In genomic region chr7:72474751-72475150, GRCm38 (mm10) we compare ENCODE assay signal across 11 mouse cellular contexts.
A peak's percentile ranks its signal among the peaks of the same experiment; 100 is the strongest.
DNase-seq lines count a peak whose midpoint lies in the region; ATAC-seq and TF ChIP-seq lines count a peak whose summit lies in the region.
"Had no signal": no experiment of that assay in that cellular context is flagged by ENCODE, and none has a peak within 500 bp of the region (broad histone marks: within the 10 kb centered on the region; RNA-seq: fewer than 3 reads in every experiment).

No protein-coding gene starts in this region.

- no peaks in the 10 kb centered on the region for H3K27me3 ChIP-seq in lung, postnatal 0 days (replicated peaks; ENCODE audit: insufficient read depth, low read length)
- no peaks in the 10 kb centered on the region for H3K27me3 ChIP-seq in liver, embryonic 12.5 days (replicated peaks)
- H3K27me3 ChIP-seq: embryonic facial prominence, embryonic 15.5 days had no signal

- TF ChIP-seq CTCF in lung, postnatal 0 days (IDR thresholded peaks at IDR 0.05), result no peak
- no peak for TF ChIP-seq CTCF in lung, adult 2 months (IDR thresholded peaks at IDR 0.05; ENCODE audit: insufficient read depth, low read length)
- no peak for TF ChIP-seq CTCF in brain, embryonic 14.5 days (IDR thresholded peaks at IDR 0.05; ENCODE audit: borderline replicate concordance, extremely low read depth, insufficient read depth, insufficient read length)

- H3K4me1 ChIP-seq in lung, postnatal 0 days (ENCODE audit: insufficient read depth, low read depth, low read length), result no peaks in the 10 kb centered on the region
- no peaks in the 10 kb centered on the region for H3K4me1 ChIP-seq in lung, adult 2 months (ENCODE audit: control insufficient read depth, insufficient read depth, low read length)
- H3K4me1 ChIP-seq in liver, embryonic 12.5 days, result no peaks in the 10 kb centered on the region

- H3K9ac ChIP-seq in lung, postnatal 0 days (replicated peaks; ENCODE audit: low read depth), result no peak overlapping the region
- no peak overlapping the region for H3K9ac ChIP-seq in liver, embryonic 12.5 days
- H3K9ac ChIP-seq: embryonic facial prominence, embryonic 15.5 days had no signal

- no peak for ATAC-seq in lung, postnatal 0 days
- ATAC-seq in liver, embryonic 12.5 days, result no peak

- no peak overlapping the region for H3K27ac ChIP-seq in lung, postnatal 0 days (ENCODE audit: low read length)
- no peak overlapping the region for H3K27ac ChIP-seq in liver, embryonic 12.5 days
- H3K27ac ChIP-seq: embryonic facial prominence, embryonic 15.5 days; layer of hippocampus, adult 2 months; macrophage had no signal

- no peaks in the 10 kb centered on the region for H3K36me3 ChIP-seq in lung, postnatal 0 days (ENCODE audit: insufficient read depth, low read length)
- H3K36me3 ChIP-seq in liver, embryonic 12.5 days, result no peaks in the 10 kb centered on the region
- H3K36me3 ChIP-seq: embryonic facial prominence, embryonic 15.5 days had no signal

- no peak for TF ChIP-seq EP300 in lung, postnatal 0 days (IDR thresholded peaks at IDR 0.05)

- no peak for TF ChIP-seq POLR2A in lung, adult 2 months (IDR thresholded peaks at IDR 0.05; ENCODE audit: borderline replicate concordance, extremely low read depth, low read depth, low read length)
- TF ChIP-seq POLR2A in brain, embryonic 14.5 days (IDR thresholded peaks at IDR 0.05; ENCODE audit: borderline replicate concordance, extremely low read depth, insufficient read depth, insufficient read length, poor library complexity, severe bottlenecking), result no peak

- 18% methylated on average over 4 of the region's 4 CpGs for WGBS in lung, postnatal 0 days
- 34% methylated on average over 4 of the region's 4 CpGs for WGBS in lung, adult 2 months
- 40% methylated on average over 4 of the region's 4 CpGs for WGBS in liver, embryonic 12.5 days (ENCODE audit: insufficient replicate concordance)

- intact Hi-C loops in heart, postnatal 14 days (cut with DNase I), result no loop called here

- no peak overlapping the region for H3K4me3 ChIP-seq in lung, postnatal 0 days (ENCODE audit: low read depth, low read length)
- no peak overlapping the region for H3K4me3 ChIP-seq in lung, adult 2 months (replicated peaks; ENCODE audit: extremely low read depth, low read depth, low read length)
- H3K4me3 ChIP-seq in liver, embryonic 12.5 days, result no peak overlapping the region
- H3K4me3 ChIP-seq: embryonic facial prominence, embryonic 15.5 days; layer of hippocampus, adult 2 months had no signal

- DNase-seq in cerebellum, postnatal 10 days, result peak; percentile 55 to 56
- no peak for DNase-seq in cerebellum, adult 18-20 months
- DNase-seq in heart, postnatal 14 days, result peak; percentile 6 to 33
- no peak for DNase-seq in heart, adult 9 months (ENCODE audit: low spot score in 2 of 2)
- DNase-seq in lung, postnatal 0 days (ENCODE audit: low spot score), result peak; percentile 33
- no peak for DNase-seq in lung, adult 2 months
- DNase-seq in brain, embryonic 14.5 days (ENCODE audit: low read depth), result peak; percentile 68

- H3K9me3 ChIP-seq in lung, postnatal 0 days (ENCODE audit: low read length), result no peaks in the 10 kb centered on the region
- no peaks in the 10 kb centered on the region for H3K9me3 ChIP-seq in liver, embryonic 12.5 days (replicated peaks)
- H3K9me3 ChIP-seq: embryonic facial prominence, embryonic 15.5 days had no signal

- H3K4me2 ChIP-seq in lung, postnatal 0 days (replicated peaks; ENCODE audit: low read depth, low read length), result no peak overlapping the region
- H3K4me2 ChIP-seq in liver, embryonic 12.5 days, result no peak overlapping the region
- H3K4me2 ChIP-seq: embryonic facial prominence, embryonic 15.5 days had no signal

Comparison
In these comparisons a context has a peak if more than half of its experiments do, and no peak if none do; other contexts are left out.
1. DNase-seq: peak in cerebellum, postnatal 10 days (2 of 2), heart, postnatal 14 days (2 of 2), lung, postnatal 0 days (single experiment) and brain, embryonic 14.5 days (single experiment); none in cerebellum, adult 18-20 months (0 of 2), heart, adult 9 months (0 of 2) and lung, adult 2 months (single experiment).